Mouse (Mus musculus) bone marrow macrophage, adult 2 months (primary cell): ENCODE measurements around the gene Ppp1r26. TPM values are rescaled to one million over a fixed set of nuclear protein-coding genes. Genes with fewer than 3 reads are reported as not detected.

ENCODE experiments used
- H3K27ac ChIP-seq: 2 replicates; pipeline ENCODE4 v1.5.1; 2012; ENCODE audit warnings: low read depth, low read length; ENCODE audit not compliant: insufficient read depth
- H3K4me1 ChIP-seq: 2 replicates; pipeline ENCODE4 v1.6.1; 2012; ENCODE audit warnings: low read length; ENCODE audit not compliant: control insufficient read depth, insufficient read depth
- H3K4me3 ChIP-seq: 2 replicates; pipeline ENCODE4 v1.5.1; 2012; ENCODE audit warnings: mild to moderate bottlenecking, low read length, moderate library complexity; ENCODE audit not compliant: insufficient read depth
- CTCF ChIP-seq: IDR thresholded peaks from 2 replicates; pipeline ENCODE4 v1.5.1; 2012; ENCODE audit warnings: low read depth, mild to moderate bottlenecking, low read length, moderate library complexity
- POLR2A ChIP-seq: IDR thresholded peaks from 2 replicates; pipeline ENCODE4 v1.6.1; 2012; ENCODE audit warnings: mild to moderate bottlenecking, low read depth, low read length, borderline replicate concordance
- polyA plus RNA-seq: library from polyadenylated mRNA; stranded (reverse); fragments of >200 nt; gene quantifications from 2 replicates; pipeline ENCODE4 v1.2.4, GENCODE M21; 2012; ENCODE audit not compliant: missing spikeins, insufficient read depth, insufficient read length

Gene Ppp1r26
- polyA plus RNA-seq, 1 experiment, result 0.40 TPM

DNA sequence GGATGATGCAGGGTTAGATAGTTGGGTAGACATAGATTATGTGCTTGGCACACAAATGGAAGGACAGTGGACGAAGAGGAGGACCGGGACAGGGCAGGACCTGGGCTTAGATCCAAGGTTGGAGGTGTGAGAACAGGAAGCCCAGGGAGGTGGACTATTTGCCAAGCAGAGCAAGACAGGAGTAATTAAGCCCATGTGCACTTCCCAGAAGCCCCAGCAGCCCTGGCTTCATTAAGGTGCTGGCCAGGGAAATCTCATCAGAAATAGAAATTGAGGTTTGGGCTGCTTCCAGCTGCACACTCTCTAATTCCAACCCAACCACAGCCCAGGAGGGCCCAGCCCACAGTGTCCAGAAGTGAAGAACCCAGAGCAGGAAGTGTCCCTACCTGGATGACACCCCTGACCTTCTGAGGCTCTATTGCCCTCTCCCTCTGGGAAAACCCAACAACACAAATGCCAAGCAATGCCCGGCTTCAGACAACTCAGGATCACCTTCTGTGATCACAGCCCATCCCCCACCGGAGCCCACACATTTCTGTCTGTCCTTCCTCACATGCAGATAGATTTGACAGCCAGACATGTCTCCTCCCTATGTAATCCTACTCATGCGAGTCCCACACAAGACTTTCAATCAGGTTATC lies 32.4 kb upstream of the Ppp1r26 start:
- TF ChIP-seq POLR2A, result no peak
- TF ChIP-seq CTCF, result no peak
- peaks cover 34% of the 10 kb centered on the region for H3K4me1 ChIP-seq
- H3K27ac ChIP-seq, result no peak overlapping the region
- H3K4me3 ChIP-seq, result no peak overlapping the region

DNA sequence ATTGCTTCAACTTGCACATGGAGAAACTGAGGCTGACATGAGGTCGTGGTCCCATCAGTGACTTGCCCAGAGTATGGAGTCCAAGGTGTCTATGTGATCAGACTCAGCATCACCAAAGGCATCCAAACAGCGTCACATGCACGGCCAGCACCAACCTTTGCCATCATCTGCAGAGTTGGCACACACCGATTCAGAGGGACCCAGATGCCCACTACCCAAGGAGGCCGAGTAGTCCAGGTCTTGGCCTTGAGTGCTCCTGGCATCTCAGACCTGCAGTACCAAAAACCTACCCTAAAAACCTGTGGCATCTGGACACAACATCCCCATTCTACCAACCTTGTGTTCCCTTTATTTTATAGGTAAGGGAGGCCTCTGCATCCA lies 31.9 kb upstream of the Ppp1r26 start:
- Histone ChIP-seq H3K4me1 (peaks cover 34% of the 10 kb centered on the region), H3K4me3 (no peak overlapping the region), H3K27ac (no peak overlapping the region)
- TF ChIP-seq CTCF, result no peak

DNA sequence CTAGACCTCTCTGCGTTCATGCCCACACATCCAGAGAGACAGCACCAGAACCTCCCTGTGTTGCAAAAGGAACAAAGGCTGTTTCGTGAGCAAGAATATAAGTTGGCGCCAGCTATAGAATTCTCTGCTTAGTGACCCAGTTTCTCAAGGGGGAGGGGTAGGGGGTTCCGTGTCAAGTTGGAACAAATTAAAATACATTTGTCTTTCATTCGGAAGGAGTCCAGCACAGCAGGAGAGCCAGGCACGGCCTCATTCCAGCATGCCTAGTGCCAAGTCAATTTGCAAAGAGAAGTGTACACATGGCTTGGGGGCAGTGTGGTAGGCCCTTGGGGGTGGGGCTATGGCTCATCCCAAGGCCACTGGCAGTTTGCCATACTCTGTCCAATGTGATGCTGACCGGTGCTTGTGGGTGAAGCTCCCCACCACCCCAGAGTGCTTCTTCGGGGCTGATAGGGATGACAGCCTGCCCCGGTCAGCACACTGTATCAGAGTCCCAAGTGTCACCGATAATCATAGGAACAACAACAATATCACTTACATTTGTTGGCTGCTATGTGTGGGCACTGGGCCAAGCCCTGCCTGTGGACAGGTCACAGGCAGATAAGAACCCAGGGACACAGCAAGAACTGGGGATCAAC lies 31.1 kb upstream of the Ppp1r26 start:
- H3K4me1 ChIP-seq, result peaks cover 34% of the 10 kb centered on the region
- TF ChIP-seq POLR2A, result no peak
- no peak for TF ChIP-seq CTCF
- H3K4me3 ChIP-seq, result no peak overlapping the region
- no peak overlapping the region for H3K27ac ChIP-seq

DNA sequence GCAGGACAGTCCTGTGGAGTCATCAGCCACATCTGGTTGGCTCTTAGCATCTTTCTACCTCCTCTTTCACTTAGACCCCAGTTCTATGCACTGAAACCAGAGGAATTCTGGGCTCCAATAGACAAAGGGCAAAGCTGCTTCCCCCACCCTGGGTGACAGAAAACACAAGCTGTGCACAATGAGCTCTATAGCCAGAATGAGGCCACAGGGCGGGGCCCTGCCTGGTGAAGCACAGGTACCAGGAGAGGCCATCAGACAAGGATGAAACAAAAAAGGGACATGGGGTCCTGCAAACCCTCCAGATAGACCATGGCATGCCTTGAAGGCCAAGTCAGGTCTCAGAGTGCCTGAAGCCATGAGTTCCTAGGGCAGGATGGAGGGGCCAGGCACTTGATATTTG lies 30.1 kb upstream of the Ppp1r26 start:
- peaks cover 32% of the 10 kb centered on the region for H3K4me1 ChIP-seq
- no peak overlapping the region for H3K27ac ChIP-seq
- H3K4me3 ChIP-seq, result no peak overlapping the region
- no peak for TF ChIP-seq POLR2A

DNA sequence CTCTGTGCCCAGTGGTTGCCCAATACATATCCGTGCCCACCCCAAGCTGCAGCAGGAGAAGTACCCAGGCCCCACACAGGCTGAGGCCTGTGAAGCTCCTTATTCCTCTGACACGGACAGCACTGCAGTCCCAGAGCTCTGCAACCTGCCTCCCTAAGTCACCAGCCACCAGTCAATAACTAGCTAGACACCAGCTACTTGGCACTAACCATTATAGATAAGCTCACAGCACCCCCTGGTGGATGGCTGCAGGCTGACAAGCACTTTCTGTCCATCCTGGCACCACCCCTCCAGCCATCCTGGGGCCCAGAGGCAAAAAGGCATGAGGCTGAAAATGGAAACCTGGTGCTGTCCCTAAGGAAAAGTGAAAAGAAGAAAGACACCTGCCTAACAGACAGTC lies 28.6 kb upstream of the Ppp1r26 start:
- H3K4me3 ChIP-seq, result no peak overlapping the region
- peaks cover 26% of the 10 kb centered on the region for H3K4me1 ChIP-seq
- H3K27ac ChIP-seq, result no peak overlapping the region
- TF ChIP-seq CTCF, result peak; percentile 66
- no peak for TF ChIP-seq POLR2A

DNA sequence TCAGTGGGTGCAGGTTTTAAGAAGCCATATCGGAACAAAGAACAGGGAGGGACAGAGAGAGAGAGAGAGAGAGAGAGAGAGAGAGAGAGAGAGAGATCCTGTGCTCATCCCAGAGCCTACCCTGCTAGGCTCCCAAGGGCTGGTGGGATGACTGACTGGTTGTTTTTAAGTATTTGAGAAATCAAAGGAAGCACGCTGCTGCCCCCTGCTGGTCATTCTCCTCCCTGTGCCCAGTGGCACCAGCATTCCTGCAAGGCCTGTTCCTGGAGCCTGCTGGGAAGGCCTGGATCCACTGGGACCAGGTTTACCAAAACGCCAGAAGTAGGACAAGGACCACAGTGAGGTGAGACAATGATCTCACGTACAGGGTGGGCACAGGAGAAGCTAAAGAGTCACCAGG lies 26.7 kb upstream of the Ppp1r26 start:
- TF ChIP-seq CTCF (peak; percentile 84), POLR2A (no peak)

DNA sequence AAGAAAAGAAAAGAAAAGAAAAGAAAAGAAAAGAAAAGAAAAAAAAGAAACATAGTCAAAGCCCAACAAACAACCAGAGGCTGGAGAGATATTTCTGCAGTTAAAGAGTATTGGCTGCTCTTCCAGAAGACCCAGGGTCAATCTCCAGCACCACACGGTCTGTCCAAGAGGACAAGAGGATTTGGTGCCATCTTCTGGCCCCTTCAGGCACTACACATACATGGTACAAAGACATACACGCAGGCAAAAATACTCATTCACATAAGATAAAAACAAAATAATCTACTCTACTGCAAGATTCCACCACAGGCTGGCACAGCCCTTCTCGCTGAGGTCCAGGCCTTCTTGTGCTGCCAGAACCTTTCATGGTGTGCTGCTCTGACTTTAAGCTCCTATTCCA lies 23.4 kb upstream of the Ppp1r26 start:
- Histone ChIP-seq H3K4me3 (no peak overlapping the region), H3K27ac (no peak overlapping the region), H3K4me1 (peaks cover 5% of the 10 kb centered on the region; the same call in 1 of the 2 replicates)
- no peak for TF ChIP-seq POLR2A
- no peak for TF ChIP-seq CTCF

More for the DNA sequence above, 26.7 kb upstream of the Ppp1r26 start:
- Histone ChIP-seq H3K4me1 (peaks cover 26% of the 10 kb centered on the region), H3K27ac (no peak overlapping the region), H3K4me3 (no peak overlapping the region)

DNA sequence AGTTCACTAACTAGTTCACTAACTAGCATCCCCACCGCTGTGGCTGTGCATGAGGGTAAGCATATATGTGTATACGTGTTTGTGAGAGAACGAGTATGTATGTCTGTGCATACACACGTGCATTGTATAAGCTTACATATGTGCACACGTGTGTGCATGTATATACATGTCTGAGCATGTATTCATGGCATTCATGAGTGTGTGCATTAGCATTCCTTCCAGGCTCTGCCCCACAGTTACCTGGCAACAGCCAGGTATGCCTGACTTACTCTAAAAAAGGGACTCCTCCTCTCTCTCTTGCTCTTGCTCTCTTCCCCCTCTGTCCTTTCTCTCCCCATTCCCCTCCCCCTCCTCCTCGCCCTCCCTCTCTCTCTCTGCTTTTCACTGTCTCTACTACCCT lies 19.4 kb upstream of the Ppp1r26 start:
- no peak overlapping the region for H3K4me3 ChIP-seq
- H3K4me1 ChIP-seq, result peaks cover 5% of the 10 kb centered on the region; the same call in 1 of the 2 replicates
- no peak overlapping the region for H3K27ac ChIP-seq
- TF ChIP-seq CTCF (no peak), POLR2A (no peak)

DNA sequence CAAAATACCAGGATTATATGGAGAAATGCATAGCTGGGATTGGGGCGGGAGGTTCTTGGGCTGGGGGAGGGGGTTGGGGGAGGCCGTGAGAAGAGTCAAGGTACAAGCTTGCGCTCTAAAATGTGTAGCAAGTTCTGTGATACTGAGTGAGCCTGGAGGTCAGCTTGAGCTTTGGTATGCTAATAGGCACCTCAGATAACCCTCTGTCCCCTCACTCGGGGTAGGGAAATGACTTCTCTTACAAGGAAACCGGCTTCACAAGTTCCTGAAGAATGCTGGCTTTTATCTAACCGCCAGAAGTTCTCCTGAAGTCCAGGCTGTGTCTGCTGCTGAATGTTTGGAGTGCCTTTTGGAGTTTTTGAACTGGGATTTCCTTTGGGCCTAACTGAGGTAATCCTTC lies 15.8 kb upstream of the Ppp1r26 start:
- no peak for TF ChIP-seq CTCF
- no peak for TF ChIP-seq POLR2A
- Histone ChIP-seq H3K4me1 (peaks cover 28% of the 10 kb centered on the region), H3K27ac (no peak overlapping the region), H3K4me3 (no peak overlapping the region)

DNA sequence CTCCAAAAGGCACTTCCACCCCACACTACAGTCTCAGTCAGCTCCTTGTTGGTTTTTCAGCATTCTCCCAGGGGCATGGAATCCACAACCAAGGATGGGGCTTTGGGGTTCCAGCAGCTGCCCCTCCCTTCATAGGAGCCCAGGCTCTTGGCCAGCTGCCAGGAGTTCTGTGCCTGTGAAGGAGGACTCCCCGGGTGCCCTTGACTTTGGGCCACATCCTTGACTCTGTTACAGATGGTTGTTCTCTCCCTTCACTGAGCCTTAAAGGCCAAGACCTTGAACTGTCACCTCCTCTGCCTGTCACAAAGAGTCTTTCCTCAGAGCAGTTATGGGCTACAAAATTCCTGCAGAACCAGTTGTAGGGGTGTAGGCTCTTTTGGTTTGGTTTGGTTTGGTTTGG lies 13.8 kb upstream of the Ppp1r26 start:
- Histone ChIP-seq H3K4me3 (no peak overlapping the region), H3K27ac (peak overlapping the region; percentile 80), H3K4me1 (peaks cover 28% of the 10 kb centered on the region)
- no peak for TF ChIP-seq CTCF
- TF ChIP-seq POLR2A, result no peak
